Mouse (Mus musculus) small intestine, adult 2 months (tissue): ENCODE measurements at regions not wholly inside any gene's neighbourhood (a gene's known extent, or its start where the extent isn't known, plus 50 kb on each side); places are given as distances from the start of the nearest gene placed in this dataset.

Experiments
- CTCF ChIP-seq: fragments of 200-500 bp; IDR thresholded peaks from 2 replicates; pipeline ENCODE4 v1.5.1; 2012; ENCODE audit warnings: low read depth, mild to moderate bottlenecking, control low read depth, inconsistent platforms, low read length, moderate library complexity, mixed read lengths; ENCODE audit not compliant: insufficient replicate concordance, insufficient read length; ENCODE audit errors: extremely low read depth
- POLR2A ChIP-seq: fragments of 200-500 bp; IDR thresholded peaks from 2 replicates; pipeline ENCODE4 v1.6.1; 2012; ENCODE audit warnings: low read depth, mild to moderate bottlenecking, control low read depth, inconsistent platforms, low read length, moderate library complexity

GRCm38 (mm10) chr2:11377213-11377612, 176.7 kb downstream of the Pfkfb3 start:
- TF ChIP-seq CTCF = no peak
- no peak for TF ChIP-seq POLR2A
